1 mouse cellular context compared by ENCODE assay signal in the genomic region with DNA sequence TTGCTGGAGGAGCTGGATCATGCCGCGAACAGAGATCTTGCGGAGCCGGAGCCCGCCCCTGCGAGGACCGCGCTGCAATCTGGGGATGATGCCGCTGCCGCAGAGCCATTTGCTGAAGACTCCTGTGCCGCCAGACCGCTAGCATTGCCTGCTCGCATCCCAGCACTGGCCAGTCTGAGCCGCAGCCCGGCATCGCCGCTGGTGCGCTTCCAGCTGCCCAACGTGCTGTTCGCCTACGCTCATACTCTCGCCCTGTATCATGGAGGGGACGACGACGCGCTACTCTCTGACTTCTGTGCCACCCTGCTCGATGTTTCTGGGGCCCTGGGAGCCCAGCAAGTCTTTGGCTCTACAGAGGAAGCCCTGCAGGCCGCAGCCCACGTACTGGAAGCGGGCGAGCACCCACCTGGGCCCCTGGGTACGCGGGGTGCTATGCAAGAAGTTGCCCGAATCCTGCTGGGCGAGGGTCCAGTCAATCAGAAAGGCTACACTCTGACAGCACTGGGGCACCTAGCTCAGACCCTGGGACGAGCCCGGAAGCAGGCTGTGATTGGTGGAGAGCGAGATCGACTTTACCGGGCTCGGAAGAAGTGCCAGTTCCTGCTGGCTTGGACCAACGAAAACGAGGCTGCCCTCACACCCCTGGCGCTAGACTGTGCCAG.
TF ChIP-seq lines count a peak whose summit lies in the region.

No protein-coding gene starts in this region.

TF ChIP-seq in ES-E14, 5 proteins besides CTCF, POLR2A, EP300 and RAD21:
- TF ChIP-seq MAFK (IDR thresholded peaks at IDR 0.05; ENCODE audit: insufficient read depth, low read depth, low read length) (no peak), ZC3H11A (IDR thresholded peaks at IDR 0.05; ENCODE audit: borderline replicate concordance, low read depth, low read length) (no peak), HCFC1 (IDR thresholded peaks at IDR 0.05; ENCODE audit: borderline replicate concordance, insufficient read depth, low read length) (no peak), CHD2 (IDR thresholded peaks at IDR 0.05; ENCODE audit: low read depth, low read length) (no peak), ZNF384 (IDR thresholded peaks at IDR 0.05; ENCODE audit: low read depth, low read length) (no peak)
